Mouse (Mus musculus): ENCODE results near the gene Map6.

Map6 gene

GRCm38 (mm10) chr7:99264597-99264996 lies 2.6 kb upstream of the Map6 start:
- DNase-seq (ENCODE audit: low read depth): no peak

- DNase-seq (ENCODE audit: low read depth): peak; percentile 79
Observed at GRCm38 (mm10) chr7:99267897-99268505, 754 bp downstream of the Map6 start.

GRCm38 (mm10) chr7:99268506-99268900 lies 1.3 kb downstream of the Map6 start:
- no peak for DNase-seq (ENCODE audit: low read depth)

- DNase-seq (ENCODE audit: low read depth): peak; percentile 49
Observed at GRCm38 (mm10) chr7:99268951-99269945, 2.0 kb downstream of the Map6 start.

- no peak for DNase-seq (ENCODE audit: low read depth)
Observed at GRCm38 (mm10) chr7:99271630-99272029, 4.4 kb downstream of the Map6 start.

- no peak for DNase-seq (ENCODE audit: low read depth)
Observed at GRCm38 (mm10) chr7:99275131-99275530, 7.9 kb downstream of the Map6 start.

- DNase-seq (ENCODE audit: low read depth): no peak
Observed at GRCm38 (mm10) chr7:99276679-99277078, 9.4 kb downstream of the Map6 start.

GRCm38 (mm10) chr7:99278309-99278708 lies 11.1 kb downstream of the Map6 start:
- DNase-seq (ENCODE audit: low read depth): peak; percentile 43

- DNase-seq (ENCODE audit: low read depth): no peak
Observed at GRCm38 (mm10) chr7:99279586-99279985, 12.3 kb downstream of the Map6 start.

- no peak for DNase-seq (ENCODE audit: low read depth)
Observed at GRCm38 (mm10) chr7:99287287-99287686, 20.0 kb downstream of the Map6 start.

GRCm38 (mm10) chr7:99290008-99290407 lies 22.8 kb downstream of the Map6 start:
- DNase-seq (ENCODE audit: low read depth): peak; percentile 49

GRCm38 (mm10) chr7:99290925-99291324 lies 23.7 kb downstream of the Map6 start:
- DNase-seq (ENCODE audit: low read depth): no peak

GRCm38 (mm10) chr7:99294198-99294780 lies 27.0 kb downstream of the Map6 start:
- DNase-seq (ENCODE audit: low read depth): no peak

- DNase-seq (ENCODE audit: low read depth): no peak
Observed at GRCm38 (mm10) chr7:99295104-99295503, 27.9 kb downstream of the Map6 start.

- no peak for DNase-seq (ENCODE audit: low read depth)
Observed at GRCm38 (mm10) chr7:99300650-99301175, 33.5 kb downstream of the Map6 start.

- DNase-seq (ENCODE audit: low read depth): no peak
Observed at GRCm38 (mm10) chr7:99304029-99304428, 36.8 kb downstream of the Map6 start.

GRCm38 (mm10) chr7:99304949-99305372 lies 37.7 kb downstream of the Map6 start:
- no peak for DNase-seq (ENCODE audit: low read depth)

- no peak for DNase-seq (ENCODE audit: low read depth)
Observed at GRCm38 (mm10) chr7:99305688-99306087, 38.4 kb downstream of the Map6 start.

GRCm38 (mm10) chr7:99306640-99307039 lies 39.4 kb downstream of the Map6 start:
- no peak for DNase-seq (ENCODE audit: low read depth)

GRCm38 (mm10) chr7:99311433-99311832 lies 44.2 kb downstream of the Map6 start:
- DNase-seq (ENCODE audit: low read depth): peak; percentile 57

- DNase-seq (ENCODE audit: low read depth): no peak
Observed at GRCm38 (mm10) chr7:99312058-99312457, 44.8 kb downstream of the Map6 start.

GRCm38 (mm10) chr7:99312671-99313143 lies 45.5 kb downstream of the Map6 start:
- DNase-seq (ENCODE audit: low read depth): no peak
